Mouse (Mus musculus): ENCODE measurements around the gene Gabrd.

Gabrd gene

GRCm38 (mm10) chr4:155343415-155344298, 54.3 kb downstream of the Gabrd start:
- no peak for DNase-seq (ENCODE audit: low read depth)

GRCm38 (mm10) chr4:155336284-155337050, 61.4 kb downstream of the Gabrd start:
- no peak for DNase-seq (ENCODE audit: low read depth)

Measured in NIH3T3 (cell line).